Mouse (Mus musculus): Measurements from ENCODE around the gene Hnrnpab. TPM values are rescaled to one million over a fixed set of nuclear protein-coding genes. Genes with fewer than 3 reads are reported as not detected.
A peak's percentile ranks its signal among the peaks of the same experiment; 100 is the strongest.

Gene Hnrnpab
- polyA plus RNA-seq, 1 experiment from 2014 or later = 777 TPM

- Histone ChIP-seq H3K9ac (ENCODE audit: low read depth, low read length) (peak overlapping the region; percentile 100), H3K27me3 (ENCODE audit: control insufficient read depth, insufficient read depth, low read length) (no peaks in the 10 kb centered on the region), H3K4me3 (ENCODE audit: low read depth, low read length) (peak overlapping the region; percentile 99), H3K4me1 (replicated peaks; ENCODE audit: control insufficient read depth, insufficient read depth, low read length) (0 out of 2 replicates have a peak, but pooled peaks cover 5% of the 10 kb centered on the region), H3K36me3 (ENCODE audit: control insufficient read depth, insufficient read depth, low read length) (peaks cover 33% of the 10 kb centered on the region), H3K27ac (ENCODE audit: low read depth, low read length) (peak overlapping the region; percentile 95), H3K4me2 (replicated peaks; ENCODE audit: low read depth, low read length) (peak overlapping the region; percentile 82), H3K9me3 (ENCODE audit: control insufficient read depth, low read length) (no peaks in the 10 kb centered on the region)
- ATAC-seq (ENCODE audit: low FRiP score) = peak; percentile 62
- DNase-seq (ENCODE audit: low spot score) = peak; percentile 81
- whole genome bisulfite sequencing = under 1% methylated on average over 60 of the region's 81 CpGs
Measured at GRCm38 (mm10) chr11:51605602-51606446, 823 bp downstream of the Hnrnpab start.

GRCm38 (mm10) chr11:51602253-51602652, 4.4 kb downstream of the Hnrnpab start:
- Histone ChIP-seq H3K4me2 (replicated peaks; ENCODE audit: low read depth, low read length) (no peak overlapping the region), H3K4me1 (replicated peaks; ENCODE audit: control insufficient read depth, insufficient read depth, low read length) (peaks cover 3% of the 10 kb centered on the region; the same call in 1 of the 2 replicates), H3K36me3 (ENCODE audit: control insufficient read depth, insufficient read depth, low read length) (peaks cover 49% of the 10 kb centered on the region), H3K4me3 (ENCODE audit: low read depth, low read length) (no peak overlapping the region), H3K9ac (ENCODE audit: low read depth, low read length) (no peak overlapping the region), H3K27ac (ENCODE audit: low read depth, low read length) (no peak overlapping the region), H3K9me3 (ENCODE audit: control insufficient read depth, low read length) (no peaks in the 10 kb centered on the region), H3K27me3 (ENCODE audit: control insufficient read depth, insufficient read depth, low read length) (no peaks in the 10 kb centered on the region)
- DNase-seq (ENCODE audit: low spot score) (no peak), ATAC-seq (ENCODE audit: low FRiP score) (no peak)
- 95% methylated on average over 3 of the region's 3 CpGs for WGBS

- ATAC-seq (ENCODE audit: low FRiP score) (no peak), DNase-seq (ENCODE audit: low spot score) (no peak)
- WGBS = 84% methylated on average over 2 of the region's 2 CpGs
- Histone ChIP-seq H3K27me3 (ENCODE audit: control insufficient read depth, insufficient read depth, low read length) (no peaks in the 10 kb centered on the region), H3K4me2 (replicated peaks; ENCODE audit: low read depth, low read length) (no peak overlapping the region), H3K4me1 (replicated peaks; ENCODE audit: control insufficient read depth, insufficient read depth, low read length) (no peaks in the 10 kb centered on the region; the same call in 1 of the 2 replicates), H3K9me3 (ENCODE audit: control insufficient read depth, low read length) (no peaks in the 10 kb centered on the region), H3K4me3 (ENCODE audit: low read depth, low read length) (no peak overlapping the region), H3K36me3 (ENCODE audit: control insufficient read depth, insufficient read depth, low read length) (peaks cover 35% of the 10 kb centered on the region), H3K27ac (ENCODE audit: low read depth, low read length) (no peak overlapping the region), H3K9ac (ENCODE audit: low read depth, low read length) (no peak overlapping the region)
Measured at GRCm38 (mm10) chr11:51597553-51597952, 9.1 kb downstream of the Hnrnpab start.

- Histone ChIP-seq H3K36me3 (ENCODE audit: control insufficient read depth, insufficient read depth, low read length) (peaks cover 26% of the 10 kb centered on the region), H3K4me2 (replicated peaks; ENCODE audit: low read depth, low read length) (no peak overlapping the region), H3K9ac (ENCODE audit: low read depth, low read length) (no peak overlapping the region), H3K4me3 (ENCODE audit: low read depth, low read length) (no peak overlapping the region), H3K27ac (ENCODE audit: low read depth, low read length) (no peak overlapping the region), H3K27me3 (ENCODE audit: control insufficient read depth, insufficient read depth, low read length) (no peaks in the 10 kb centered on the region), H3K4me1 (replicated peaks; ENCODE audit: control insufficient read depth, insufficient read depth, low read length) (no peaks in the 10 kb centered on the region; the same call in 1 of the 2 replicates), H3K9me3 (ENCODE audit: control insufficient read depth, low read length) (no peaks in the 10 kb centered on the region)
- 98% methylated on average over 1 of the region's 1 CpGs for WGBS
- ATAC-seq (ENCODE audit: low FRiP score) = no peak
- DNase-seq (ENCODE audit: low spot score) = no peak
Measured at GRCm38 (mm10) chr11:51595459-51596083, 11.1 kb downstream of the Hnrnpab start.

GRCm38 (mm10) chr11:51594715-51595350, 11.8 kb downstream of the Hnrnpab start:
- ATAC-seq (ENCODE audit: low FRiP score) (0 out of 2 replicates have a peak, but pooled peaks have one; percentile 20), DNase-seq (ENCODE audit: low spot score) (no peak)
- no peak overlapping the region for H3K4me2 ChIP-seq (replicated peaks; ENCODE audit: low read depth, low read length)
- WGBS = 71% methylated on average over 3 of the region's 3 CpGs
- no peaks in the 10 kb centered on the region for H3K9me3 ChIP-seq (ENCODE audit: control insufficient read depth, low read length)
- peaks cover 28% of the 10 kb centered on the region for H3K36me3 ChIP-seq (ENCODE audit: control insufficient read depth, insufficient read depth, low read length)
- no peaks in the 10 kb centered on the region for H3K27me3 ChIP-seq (ENCODE audit: control insufficient read depth, insufficient read depth, low read length)
- H3K9ac ChIP-seq (ENCODE audit: low read depth, low read length) = no peak overlapping the region
- H3K4me3 ChIP-seq (ENCODE audit: low read depth, low read length) = no peak overlapping the region
- no peaks in the 10 kb centered on the region; the same call in 1 of the 2 replicates for H3K4me1 ChIP-seq (replicated peaks; ENCODE audit: control insufficient read depth, insufficient read depth, low read length)
- H3K27ac ChIP-seq (ENCODE audit: low read depth, low read length) = no peak overlapping the region

- Histone ChIP-seq H3K27ac (ENCODE audit: low read depth, low read length) (no peak overlapping the region), H3K9ac (ENCODE audit: low read depth, low read length) (no peak overlapping the region), H3K4me1 (replicated peaks; ENCODE audit: control insufficient read depth, insufficient read depth, low read length) (no peaks in the 10 kb centered on the region), H3K27me3 (ENCODE audit: control insufficient read depth, insufficient read depth, low read length) (no peaks in the 10 kb centered on the region), H3K9me3 (ENCODE audit: control insufficient read depth, low read length) (no peaks in the 10 kb centered on the region), H3K4me3 (ENCODE audit: low read depth, low read length) (no peak overlapping the region), H3K4me2 (replicated peaks; ENCODE audit: low read depth, low read length) (no peak overlapping the region), H3K36me3 (ENCODE audit: control insufficient read depth, insufficient read depth, low read length) (peaks cover 23% of the 10 kb centered on the region)
- no peak for ATAC-seq (ENCODE audit: low FRiP score)
- no peak for DNase-seq (ENCODE audit: low spot score)
- WGBS = 91% methylated on average over 6 of the region's 6 CpGs
Measured at GRCm38 (mm10) chr11:51593849-51594248, 12.8 kb downstream of the Hnrnpab start.

- H3K4me3 ChIP-seq (ENCODE audit: low read depth, low read length) = no peak overlapping the region
- H3K36me3 ChIP-seq (ENCODE audit: control insufficient read depth, insufficient read depth, low read length) = peaks cover 18% of the 10 kb centered on the region
- no peak overlapping the region for H3K4me2 ChIP-seq (replicated peaks; ENCODE audit: low read depth, low read length)
- no peaks in the 10 kb centered on the region for H3K9me3 ChIP-seq (ENCODE audit: control insufficient read depth, low read length)
- no peaks in the 10 kb centered on the region for H3K27me3 ChIP-seq (ENCODE audit: control insufficient read depth, insufficient read depth, low read length)
- no peak overlapping the region for H3K9ac ChIP-seq (ENCODE audit: low read depth, low read length)
- ATAC-seq (ENCODE audit: low FRiP score) (no peak), DNase-seq (ENCODE audit: low spot score) (no peak)
- no peak overlapping the region for H3K27ac ChIP-seq (ENCODE audit: low read depth, low read length)
- 96% methylated on average over 4 of the region's 4 CpGs for WGBS
- no peaks in the 10 kb centered on the region for H3K4me1 ChIP-seq (replicated peaks; ENCODE audit: control insufficient read depth, insufficient read depth, low read length)
Measured at GRCm38 (mm10) chr11:51593368-51593767, 13.3 kb downstream of the Hnrnpab start.

GRCm38 (mm10) chr11:51591915-51592314, 14.7 kb downstream of the Hnrnpab start:
- 96% methylated on average over 7 of the region's 7 CpGs for WGBS
- no peak for ATAC-seq (ENCODE audit: low FRiP score)
- H3K4me2 ChIP-seq (replicated peaks; ENCODE audit: low read depth, low read length) = no peak overlapping the region
- no peak overlapping the region for H3K4me3 ChIP-seq (ENCODE audit: low read depth, low read length)
- H3K36me3 ChIP-seq (ENCODE audit: control insufficient read depth, insufficient read depth, low read length) = peaks cover 27% of the 10 kb centered on the region
- H3K9ac ChIP-seq (ENCODE audit: low read depth, low read length) = no peak overlapping the region
- H3K4me1 ChIP-seq (replicated peaks; ENCODE audit: control insufficient read depth, insufficient read depth, low read length) = no peaks in the 10 kb centered on the region
- no peak for DNase-seq (ENCODE audit: low spot score)
- no peak overlapping the region for H3K27ac ChIP-seq (ENCODE audit: low read depth, low read length)
- no peaks in the 10 kb centered on the region for H3K9me3 ChIP-seq (ENCODE audit: control insufficient read depth, low read length)
- H3K27me3 ChIP-seq (ENCODE audit: control insufficient read depth, insufficient read depth, low read length) = no peaks in the 10 kb centered on the region

All from hindbrain, embryonic 11.5 days (tissue).